Mouse (Mus musculus) hindbrain, postnatal 0 days (tissue): ENCODE results near the gene Pagr1a. TPM values are rescaled to one million over a fixed set of nuclear protein-coding genes. Genes with fewer than 3 reads are reported as not detected.

Source experiments
- ATAC-seq: fragments of 200-750 bp; cut with Nextera tagmentation; 2 replicates; pipeline ENCODE4 v1.8.0; 2017; ENCODE audit warnings: mild to moderate bottlenecking, moderate TSS enrichment, moderate library complexity
- DNase-seq: peaks from one replicate; pipeline ENCODE4 v3.0.0-alpha.2; 2015; ENCODE audit warnings: low spot score
- H3K27ac ChIP-seq: fragments of 300-500 bp; sonication (generic); 2 replicates; pipeline ENCODE4 v1.5.1; 2014; ENCODE audit warnings: mild to moderate bottlenecking
- H3K27me3 ChIP-seq: fragments of 300-500 bp; sonication (generic); 2 replicates; pipeline ENCODE4 v1.6.1; 2014; ENCODE audit warnings: low read length, mixed read lengths; ENCODE audit not compliant: insufficient read depth
- H3K36me3 ChIP-seq: fragments of 300-500 bp; sonication (generic); 2 replicates; pipeline ENCODE4 v1.6.1; 2014; ENCODE audit warnings: low read length, mixed read lengths; ENCODE audit not compliant: insufficient read depth
- H3K4me1 ChIP-seq: fragments of 300-500 bp; sonication (generic); 2 replicates; pipeline ENCODE4 v1.6.1; 2014; ENCODE audit warnings: antibody characterized with exemption, low read length, mixed read lengths; ENCODE audit not compliant: insufficient read depth
- H3K4me2 ChIP-seq: fragments of 300-500 bp; sonication (generic); 2 replicates; pipeline ENCODE4 v1.6.1; 2014; ENCODE audit warnings: low read depth, mild to moderate bottlenecking, low read length, moderate library complexity, mixed read lengths
- H3K4me3 ChIP-seq: fragments of 300-500 bp; sonication (generic); 2 replicates; pipeline ENCODE4 v1.5.1; 2014; ENCODE audit warnings: low read length
- H3K9ac ChIP-seq: fragments of 300-500 bp; sonication (generic); replicated peaks from 2 replicates; pipeline ENCODE4 v1.6.1; 2014; ENCODE audit warnings: mild to moderate bottlenecking, low read length, moderate library complexity, mixed read lengths
- H3K9me3 ChIP-seq: fragments of 300-500 bp; sonication (generic); 2 replicates; pipeline ENCODE4 v1.6.1; 2016; ENCODE audit warnings: low read length, mixed read lengths
- CTCF ChIP-seq: IDR thresholded peaks from 2 replicates; pipeline ENCODE4 v1.5.1; 2016; ENCODE audit warnings: antibody characterized with exemption, control low read depth, low read depth
- WGBS: fragments of 180-500 bp; shearing (Covaris S2); extraction: QIAGEN DNeasy Blood & Tissue Kit; methylation state at CpG from one replicate; pipeline ENCODE4 v1.1.7; 2014; 5-methylcytosine and 5-hydroxymethylcytosine counted together
- polyA plus RNA-seq: library from polyadenylated mRNA; unstranded; fragments of >200 nt; fragmentation: Nextera tagmentation; extraction: Ambion mirVana; gene quantifications from 2 replicates; pipeline ENCODE4 v1.2.1, GENCODE M21; 2015
- total RNA-seq: library from RNA; depleted of rRNA; stranded (reverse); fragments of >200 nt; gene quantifications from 2 replicates; pipeline ENCODE4 v1.2.3, GENCODE M21; 2014

The Pagr1a gene
- total and polyA plus RNA-seq, 2 experiments from 2014 or later = 11.1 to 31.2 TPM

GRCm38 (mm10) chr7:127016486-127016938 is 640 bp downstream of the Pagr1a start:
- 0% methylated on average over 22 of the region's 22 CpGs for WGBS
- Histone ChIP-seq H3K4me2 (peak overlapping the region; percentile 85), H3K27ac (peak overlapping the region; percentile 96), H3K4me1 (peaks cover 35% of the 10 kb centered on the region), H3K4me3 (peak overlapping the region; percentile 63), H3K36me3 (peaks cover 16% of the 10 kb centered on the region), H3K9ac (peak overlapping the region; percentile 91), H3K27me3 (no peaks in the 10 kb centered on the region), H3K9me3 (no peaks in the 10 kb centered on the region)
- no peak for TF ChIP-seq CTCF
- peak; percentile 66 for DNase-seq
- ATAC-seq = peak; percentile 37; the same call in 1 of the 2 replicates

GRCm38 (mm10) chr7:127016481-127016485 is 869 bp downstream of the Pagr1a start, which contains the start of gene Pagr1b:
Gene Pagr1b (minus strand): TSS chr7:127016484.
- Histone ChIP-seq H3K9me3 (no peaks in the 10 kb centered on the region), H3K4me3 (peak within 1 kb of the TSS; percentile 63), H3K9ac (peak within 1 kb of the TSS; percentile 91), H3K36me3 (peaks cover 16% of the 10 kb centered on the region), H3K4me1 (peaks cover 35% of the 10 kb centered on the region), H3K27me3 (no peaks in the 10 kb centered on the region), H3K4me2 (peak within 1 kb of the TSS; percentile 85), H3K27ac (peak within 1 kb of the TSS; percentile 96)
- no peak for TF ChIP-seq CTCF
- DNase-seq (no peak), ATAC-seq (no peak)

GRCm38 (mm10) chr7:127016081-127016480 is 1.1 kb downstream of the Pagr1a start:
- WGBS = 2% methylated on average over 10 of the region's 10 CpGs
- Histone ChIP-seq H3K9me3 (no peaks in the 10 kb centered on the region), H3K9ac (peak overlapping the region; percentile 91), H3K4me3 (peak overlapping the region; percentile 63), H3K36me3 (peaks cover 16% of the 10 kb centered on the region), H3K27me3 (no peaks in the 10 kb centered on the region), H3K4me1 (peaks cover 35% of the 10 kb centered on the region), H3K4me2 (peak overlapping the region; percentile 85), H3K27ac (peak overlapping the region; percentile 96)
- ATAC-seq (no peak; the same call in 1 of the 2 replicates), DNase-seq (peak; percentile 51)
- TF ChIP-seq CTCF = no peak

- peaks cover 16% of the 10 kb centered on the region for H3K36me3 ChIP-seq
- no peak overlapping the region for H3K27ac ChIP-seq
- WGBS = 95% methylated on average over 12 of the region's 12 CpGs
- H3K4me3 ChIP-seq = no peak overlapping the region
- no peak for ATAC-seq
- no peak for TF ChIP-seq CTCF
- H3K9ac ChIP-seq = no peak overlapping the region
- DNase-seq = no peak
- H3K27me3 ChIP-seq = no peaks in the 10 kb centered on the region
- peaks cover 32% of the 10 kb centered on the region for H3K4me1 ChIP-seq
- no peak overlapping the region for H3K4me2 ChIP-seq
- H3K9me3 ChIP-seq = no peaks in the 10 kb centered on the region
Measured at GRCm38 (mm10) chr7:127014993-127015392, 2.2 kb downstream of the Pagr1a start.

GRCm38 (mm10) chr7:127014320-127014719 is 2.8 kb downstream of the Pagr1a start, which contains the start of gene Mvp:
Gene Mvp (minus strand): TSS chr7:127014621.
- Histone ChIP-seq H3K4me3 (peak within 1 kb of the TSS; percentile 27), H3K9ac (0 out of 2 replicates have a peak within 1 kb of the TSS, but pooled peaks have one; percentile 24), H3K27me3 (no peaks in the 10 kb centered on the region), H3K4me2 (peak within 1 kb of the TSS; percentile 40), H3K27ac (no peak within 1 kb of the TSS), H3K4me1 (peaks cover 25% of the 10 kb centered on the region), H3K36me3 (peaks cover 16% of the 10 kb centered on the region), H3K9me3 (no peaks in the 10 kb centered on the region)
- DNase-seq = no peak
- no peak for ATAC-seq
- WGBS = 67% methylated on average over 11 of the region's 11 CpGs
- TF ChIP-seq CTCF = no peak

- Histone ChIP-seq H3K9ac (no peak overlapping the region), H3K4me3 (no peak overlapping the region), H3K27ac (no peak overlapping the region), H3K9me3 (no peaks in the 10 kb centered on the region), H3K36me3 (peaks cover 16% of the 10 kb centered on the region), H3K4me2 (no peak overlapping the region), H3K4me1 (peaks cover 17% of the 10 kb centered on the region), H3K27me3 (no peaks in the 10 kb centered on the region)
- DNase-seq (no peak), ATAC-seq (no peak)
- WGBS = 97% methylated on average over 6 of the region's 6 CpGs
- TF ChIP-seq CTCF = no peak
Measured at GRCm38 (mm10) chr7:127013385-127013784, 3.8 kb downstream of the Pagr1a start.

GRCm38 (mm10) chr7:127012845-127013244 is 4.3 kb downstream of the Pagr1a start:
- H3K9ac ChIP-seq = no peak overlapping the region
- H3K36me3 ChIP-seq = peaks cover 16% of the 10 kb centered on the region
- H3K4me3 ChIP-seq = no peak overlapping the region
- ATAC-seq = no peak
- no peaks in the 10 kb centered on the region for H3K27me3 ChIP-seq
- H3K4me1 ChIP-seq = peaks cover 13% of the 10 kb centered on the region
- DNase-seq = no peak
- H3K4me2 ChIP-seq = no peak overlapping the region
- 94% methylated on average over 10 of the region's 10 CpGs for WGBS
- H3K9me3 ChIP-seq = no peaks in the 10 kb centered on the region
- H3K27ac ChIP-seq = no peak overlapping the region
- TF ChIP-seq CTCF = no peak

- no peak overlapping the region for H3K4me3 ChIP-seq
- peaks cover 10% of the 10 kb centered on the region for H3K4me1 ChIP-seq
- 81% methylated on average over 6 of the region's 6 CpGs for WGBS
- H3K36me3 ChIP-seq = peaks cover 16% of the 10 kb centered on the region
- no peak for TF ChIP-seq CTCF
- ATAC-seq = no peak
- H3K27ac ChIP-seq = no peak overlapping the region
- no peak overlapping the region for H3K9ac ChIP-seq
- DNase-seq = no peak
- no peaks in the 10 kb centered on the region for H3K9me3 ChIP-seq
- H3K4me2 ChIP-seq = no peak overlapping the region
- no peaks in the 10 kb centered on the region for H3K27me3 ChIP-seq
Measured at GRCm38 (mm10) chr7:127012374-127012773, 4.8 kb downstream of the Pagr1a start.
